Mouse (Mus musculus): ENCODE measurements around the gene Dmrta2. TPM values are rescaled to one million over a fixed set of nuclear protein-coding genes. Genes with fewer than 3 reads are reported as not detected.

Dmrta2 gene
- 1 to 10 TPM in 14 of 26 experiments, under 1 TPM in 9, not detected in 3; 0.44 to 2.8 (median 1.1) TPM for total RNA-seq (2018; cell fraction: chromatin; rRNA removed)
- total RNA-seq (2018; cell fraction: cytosol; rRNA removed) = under 1 TPM in 25 of 26 experiments, not detected in 1; 0.06 to 0.54 (median 0.21) TPM
- total RNA-seq (2018; cell fraction: nucleus; rRNA removed) = 1 to 10 TPM in 5 of 26 experiments, under 1 TPM in 19, not detected in 2; 0.17 to 1.2 (median 0.68) TPM
- 0.21 to 0.80 TPM (median 0.22 TPM) in 3 replicates for polyA plus RNA-seq (2018)

DNA sequence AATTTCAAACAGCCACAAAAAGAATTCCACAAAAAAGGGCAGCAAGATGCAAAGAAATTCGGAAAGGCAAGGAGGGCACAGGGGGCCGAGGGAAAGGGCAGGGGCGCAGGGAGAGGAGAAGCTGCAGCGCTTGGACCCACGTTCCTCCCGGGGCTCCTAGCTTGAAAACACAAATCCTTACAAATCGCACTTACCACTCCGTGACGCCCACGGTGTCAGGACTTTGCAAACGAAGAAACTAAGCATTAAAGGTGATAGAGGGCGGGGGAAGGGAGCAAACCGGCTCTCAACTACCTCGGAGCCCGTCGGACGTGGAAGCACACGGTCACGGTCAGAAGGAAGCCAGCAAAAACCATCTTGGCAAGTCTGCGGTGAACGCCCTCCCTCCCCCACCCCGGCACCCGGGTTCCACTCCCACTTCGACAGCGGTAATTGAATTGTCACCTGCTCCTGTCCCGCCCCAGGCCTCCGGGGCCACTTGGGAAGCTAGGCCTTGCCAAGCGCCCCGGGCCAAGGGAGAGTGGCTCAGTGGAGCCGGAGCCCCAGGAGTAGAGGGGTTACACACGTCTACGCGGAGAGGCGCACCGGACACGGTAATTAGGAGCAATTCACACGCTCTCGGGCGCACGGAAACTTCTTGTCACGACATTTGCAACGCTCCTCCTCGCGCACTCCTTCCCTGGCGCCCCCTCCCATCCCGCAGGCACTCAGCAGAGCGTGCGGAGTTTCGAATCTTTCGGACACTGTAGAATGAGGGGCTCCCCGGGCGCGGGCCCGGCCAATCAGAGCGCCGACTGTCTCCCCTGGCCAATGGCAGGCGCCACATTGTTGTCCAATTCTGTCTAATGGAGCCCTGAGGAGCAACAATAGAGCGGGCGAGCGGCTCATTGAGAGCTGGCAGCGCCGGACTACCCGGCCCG, at the start of gene Dmrta2:
Gene Dmrta2 (plus strand): TSS at position 906 of the 920 bp plus-strand sequence.
- no peak within 1 kb of the TSS for H3K4me3 ChIP-seq (ENCODE audit: inconsistent target)

DNA sequence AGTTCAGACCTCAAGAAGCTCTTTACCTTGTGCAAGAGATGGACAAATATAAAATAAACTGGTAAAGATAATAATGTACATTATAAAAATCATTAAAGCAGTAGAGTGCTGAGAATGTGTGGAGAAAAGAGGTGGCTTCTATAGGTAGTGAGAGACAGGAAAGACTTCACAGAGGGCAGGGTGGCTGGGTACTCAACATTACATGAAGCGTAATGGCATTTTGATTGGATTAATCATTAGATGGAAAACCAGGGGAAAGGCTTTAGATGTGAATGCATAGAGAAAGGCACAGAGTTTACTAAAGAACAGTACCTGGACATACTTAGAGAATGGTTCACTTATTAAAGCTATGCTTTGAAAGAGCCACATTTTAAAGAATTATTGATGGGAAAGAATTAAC, 48.8 kb upstream of the Dmrta2 start:
- no peaks in the 10 kb centered on the region for H3K36me3 ChIP-seq (ENCODE audit: inconsistent target)
- H3K27ac ChIP-seq = no peak overlapping the region
- no peak overlapping the region for H3K4me3 ChIP-seq (ENCODE audit: inconsistent target)
- WGBS (ENCODE audit: missing documents) = 89% methylated on average over 1 of the region's 1 CpGs
- no peaks in the 10 kb centered on the region for H3K79me2 ChIP-seq (ENCODE audit: inconsistent target)

More for the DNA sequence above, at the start of gene Dmrta2:
- H3K79me2 ChIP-seq (ENCODE audit: inconsistent target) = no peaks in the 10 kb centered on the region
- WGBS (ENCODE audit: missing documents) = 4% methylated on average over 64 of the region's 64 CpGs
- H3K27ac ChIP-seq = no peak within 1 kb of the TSS
- no peaks in the 10 kb centered on the region for H3K36me3 ChIP-seq (ENCODE audit: inconsistent target)

DNA sequence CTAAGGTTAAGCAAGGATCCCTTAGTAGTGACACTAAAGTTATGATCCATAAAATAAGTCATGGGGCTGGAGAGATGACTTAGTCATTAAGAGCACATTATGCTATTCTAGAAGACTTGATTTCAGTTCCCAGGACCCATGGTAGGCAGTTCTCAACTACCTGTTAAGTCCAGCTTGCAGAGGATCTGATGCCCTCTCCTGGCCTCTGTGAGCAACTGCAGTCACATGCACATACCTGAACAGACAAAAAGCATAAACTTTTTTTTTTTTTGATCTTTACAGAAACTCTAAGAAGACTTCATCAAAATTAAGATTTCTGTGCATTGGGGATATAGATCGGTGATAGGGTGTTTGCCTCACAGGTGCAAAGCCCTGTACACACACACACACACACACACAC, 47.4 kb upstream of the Dmrta2 start:
- no peak overlapping the region for H3K27ac ChIP-seq
- no CpG with 5 or more reads among the region's 1 CpGs for WGBS (ENCODE audit: missing documents)
- H3K4me3 ChIP-seq (ENCODE audit: inconsistent target) = no peak overlapping the region
- no peaks in the 10 kb centered on the region for H3K36me3 ChIP-seq (ENCODE audit: inconsistent target)
- no peaks in the 10 kb centered on the region for H3K79me2 ChIP-seq (ENCODE audit: inconsistent target)

DNA sequence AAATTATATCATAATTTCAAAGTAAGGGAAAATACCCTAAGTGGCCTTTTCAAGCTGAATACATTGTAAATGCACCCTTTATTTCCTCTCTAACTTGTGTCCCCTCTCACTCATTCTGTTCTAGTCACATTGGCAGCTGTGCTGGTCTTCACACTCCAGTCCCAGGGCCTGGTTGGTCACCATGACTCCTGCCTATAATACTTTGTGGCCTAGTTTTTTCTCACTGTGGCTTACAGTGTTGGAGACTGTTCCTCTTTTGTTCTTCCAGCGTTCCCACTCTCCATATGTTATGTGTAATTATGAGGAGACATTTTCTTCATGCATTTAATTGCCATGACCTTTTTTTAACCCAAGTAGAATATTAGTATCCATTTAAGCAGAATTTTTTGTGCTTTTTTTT, 46.9 kb upstream of the Dmrta2 start:
- 100% methylated on average over 1 of the region's 1 CpGs for WGBS (ENCODE audit: missing documents)
- H3K4me3 ChIP-seq (ENCODE audit: inconsistent target) = no peak overlapping the region
- H3K36me3 ChIP-seq (ENCODE audit: inconsistent target) = no peaks in the 10 kb centered on the region
- no peaks in the 10 kb centered on the region for H3K79me2 ChIP-seq (ENCODE audit: inconsistent target)
- H3K27ac ChIP-seq = no peak overlapping the region

- no peaks in the 10 kb centered on the region for H3K36me3 ChIP-seq (ENCODE audit: inconsistent target)
- WGBS (ENCODE audit: missing documents) = 90% methylated on average over 2 of the region's 3 CpGs
- no peaks in the 10 kb centered on the region for H3K79me2 ChIP-seq (ENCODE audit: inconsistent target)
- no peak overlapping the region for H3K27ac ChIP-seq
- H3K4me3 ChIP-seq (ENCODE audit: inconsistent target) = no peak overlapping the region
Observed at GRCm38 (mm10) chr4:109936557-109936956, 41.3 kb upstream of the Dmrta2 start.

DNA sequence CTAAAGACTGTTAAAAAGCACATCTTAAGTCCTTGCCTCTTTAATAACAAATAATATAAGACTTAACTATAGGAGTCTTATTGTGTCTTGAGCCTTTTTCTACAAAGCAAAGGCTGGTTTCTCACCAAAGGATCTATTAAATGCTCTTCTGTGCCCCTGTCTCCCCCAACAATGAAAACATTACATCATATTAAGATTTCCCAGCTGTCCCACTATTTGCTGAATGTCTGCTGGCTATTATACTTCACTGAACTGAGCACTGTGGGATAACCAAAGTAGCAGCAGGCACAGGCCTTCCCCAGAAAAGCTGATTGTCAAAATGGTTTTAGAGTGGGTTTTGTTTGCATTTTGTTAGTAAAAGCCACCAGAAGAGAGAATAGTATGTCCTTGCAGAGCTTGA, 38.6 kb upstream of the Dmrta2 start:
- no peak overlapping the region for H3K4me3 ChIP-seq (ENCODE audit: inconsistent target)
- no peaks in the 10 kb centered on the region for H3K36me3 ChIP-seq (ENCODE audit: inconsistent target)
- no peak overlapping the region for H3K27ac ChIP-seq
- H3K79me2 ChIP-seq (ENCODE audit: inconsistent target) = no peaks in the 10 kb centered on the region

DNA sequence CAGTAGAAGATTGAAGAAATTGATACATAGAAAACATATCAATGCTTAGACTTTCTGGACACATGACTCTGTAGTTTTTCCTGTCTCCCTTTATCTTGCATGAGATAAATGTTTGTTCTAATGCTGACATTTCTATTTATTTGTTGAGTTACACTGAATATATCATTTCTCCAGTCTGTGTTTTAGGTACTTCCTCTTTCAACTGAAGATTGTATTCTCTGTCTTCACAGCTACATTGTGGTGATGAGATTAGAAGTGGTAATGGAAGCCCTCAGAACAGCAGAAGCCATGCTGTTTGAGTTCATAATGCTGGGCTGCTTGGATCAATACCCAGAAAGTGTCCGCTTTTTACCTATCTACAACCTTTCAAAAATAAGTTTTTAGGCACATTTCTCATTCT, 32.3 kb upstream of the Dmrta2 start:
- Histone ChIP-seq H3K36me3 (ENCODE audit: inconsistent target) (no peaks in the 10 kb centered on the region), H3K4me3 (ENCODE audit: inconsistent target) (no peak overlapping the region), H3K27ac (no peak overlapping the region), H3K79me2 (ENCODE audit: inconsistent target) (no peaks in the 10 kb centered on the region)
- 100% methylated on average over 1 of the region's 1 CpGs for WGBS (ENCODE audit: missing documents)

DNA sequence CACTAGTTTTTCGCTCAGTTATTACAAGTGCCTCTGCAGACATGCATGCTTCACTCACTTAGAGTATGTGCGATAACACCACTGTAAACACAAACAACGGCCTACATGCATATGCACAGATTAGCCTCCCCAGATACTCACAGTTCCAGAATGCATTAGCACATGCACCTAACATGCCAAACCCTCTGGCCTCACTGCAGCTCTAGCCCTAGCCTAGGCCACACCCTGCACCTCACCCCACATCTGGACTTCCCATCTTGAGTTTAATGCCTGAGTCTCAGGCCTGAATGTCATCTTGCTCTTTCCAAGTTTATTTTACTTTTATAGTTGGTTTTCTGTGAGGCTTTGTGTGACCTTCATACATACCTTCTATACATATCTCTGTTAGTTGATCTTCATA, 28.5 kb upstream of the Dmrta2 start:
- no peaks in the 10 kb centered on the region for H3K36me3 ChIP-seq (ENCODE audit: inconsistent target)
- no peak overlapping the region for H3K4me3 ChIP-seq (ENCODE audit: inconsistent target)
- H3K79me2 ChIP-seq (ENCODE audit: inconsistent target) = no peaks in the 10 kb centered on the region
- no peak overlapping the region for H3K27ac ChIP-seq
- WGBS (ENCODE audit: missing documents) = 97% methylated on average over 3 of the region's 3 CpGs

GRCm38 (mm10) chr4:109953509-109953908, 24.3 kb upstream of the Dmrta2 start:
- H3K27ac ChIP-seq = no peak overlapping the region
- no peaks in the 10 kb centered on the region for H3K79me2 ChIP-seq (ENCODE audit: inconsistent target)
- 53% methylated on average over 1 of the region's 1 CpGs for WGBS (ENCODE audit: missing documents)
- H3K36me3 ChIP-seq (ENCODE audit: inconsistent target) = no peaks in the 10 kb centered on the region
- no peak overlapping the region for H3K4me3 ChIP-seq (ENCODE audit: inconsistent target)

DNA sequence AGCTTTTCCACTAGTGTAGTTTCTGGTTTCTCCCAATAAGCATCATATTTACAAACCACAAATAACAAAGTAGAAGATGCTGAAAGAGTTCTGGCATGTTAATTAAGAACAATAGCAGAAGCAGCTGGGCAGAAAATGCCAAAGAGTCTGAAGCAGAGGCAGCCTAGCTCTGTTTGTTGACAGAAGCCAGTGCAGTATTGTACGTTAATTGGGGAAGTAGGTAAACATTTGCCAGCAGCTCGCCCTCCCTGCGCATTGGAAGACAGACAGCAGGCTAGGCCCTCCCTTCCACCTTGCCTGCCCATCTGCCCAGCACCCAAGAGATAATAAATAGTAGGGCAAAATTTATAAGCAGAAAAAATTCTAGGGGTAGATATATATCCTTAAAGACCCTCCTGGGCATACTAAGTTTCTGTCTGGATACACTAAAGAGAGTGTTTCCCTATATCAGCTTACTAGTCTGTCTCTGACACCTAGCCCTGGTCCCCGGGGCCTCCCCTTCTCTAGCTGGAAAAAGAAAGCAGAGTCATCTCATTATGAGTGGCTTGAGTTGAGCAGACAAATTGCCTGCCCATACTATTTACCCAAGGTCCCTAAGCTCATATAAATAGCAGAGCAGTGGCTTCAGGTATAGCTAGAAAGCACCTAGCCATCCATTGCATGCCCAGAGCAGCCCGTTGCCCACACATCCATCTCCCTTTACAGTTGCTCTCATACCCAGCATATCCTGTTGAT, 17.5 kb upstream of the Dmrta2 start:
- no peak overlapping the region for H3K27ac ChIP-seq
- 92% methylated on average over 5 of the region's 5 CpGs for whole genome bisulfite sequencing (ENCODE audit: missing documents)

GRCm38 (mm10) chr4:109963570-109964279, 14.1 kb upstream of the Dmrta2 start:
- 0 out of 2 replicates have a peak, but pooled peaks cover 8% of the 10 kb centered on the region for H3K36me3 ChIP-seq (ENCODE audit: inconsistent target)

More for the DNA sequence above, 17.5 kb upstream of the Dmrta2 start:
- Histone ChIP-seq H3K4me3 (ENCODE audit: inconsistent target) (no peak overlapping the region), H3K36me3 (ENCODE audit: inconsistent target) (0 out of 2 replicates have a peak, but pooled peaks cover 8% of the 10 kb centered on the region), H3K79me2 (ENCODE audit: inconsistent target) (no peaks in the 10 kb centered on the region)

GRCm38 (mm10) chr4:109969561-109969960, 8.3 kb upstream of the Dmrta2 start:
- H3K4me3 ChIP-seq (ENCODE audit: inconsistent target) = no peak overlapping the region
- no peak overlapping the region for H3K27ac ChIP-seq
- no peaks in the 10 kb centered on the region for H3K79me2 ChIP-seq (ENCODE audit: inconsistent target)
- WGBS (ENCODE audit: missing documents) = 90% methylated on average over 5 of the region's 5 CpGs
- H3K36me3 ChIP-seq (ENCODE audit: inconsistent target) = no peaks in the 10 kb centered on the region

More at GRCm38 (mm10) chr4:109963570-109964279, 14.1 kb upstream of the Dmrta2 start:
- no peaks in the 10 kb centered on the region for H3K79me2 ChIP-seq (ENCODE audit: inconsistent target)
- 91% methylated on average over 5 of the region's 5 CpGs for WGBS (ENCODE audit: missing documents)
- no peak overlapping the region for H3K27ac ChIP-seq
- H3K4me3 ChIP-seq (ENCODE audit: inconsistent target) = no peak overlapping the region

GRCm38 (mm10) chr4:109973991-109974654, 3.7 kb upstream of the Dmrta2 start:
- WGBS (ENCODE audit: missing documents) = 13% methylated on average over 20 of the region's 20 CpGs
- no peak overlapping the region for H3K27ac ChIP-seq
- H3K79me2 ChIP-seq (ENCODE audit: inconsistent target) = no peaks in the 10 kb centered on the region
- no peaks in the 10 kb centered on the region for H3K36me3 ChIP-seq (ENCODE audit: inconsistent target)
- no peak overlapping the region for H3K4me3 ChIP-seq (ENCODE audit: inconsistent target)
